Mouse (Mus musculus) heart, postnatal 4 days (tissue): ENCODE results near the gene Pde4d. TPM values are rescaled to one million over a fixed set of nuclear protein-coding genes. Genes with fewer than 3 reads are reported as not detected.

Source experiments
- DNase-seq: peaks from one replicate; pipeline ENCODE4 v3.0.0; 2021
- total RNA-seq, 2 experiments: library from RNA; stranded (reverse); gene quantifications; 2 replicates each; pipeline ENCODE4 v1.2.3; 2021

Pde4d gene
- total RNA-seq, 2 experiments from 2014 or later, result 57.1 to 61.1 TPM

DNA sequence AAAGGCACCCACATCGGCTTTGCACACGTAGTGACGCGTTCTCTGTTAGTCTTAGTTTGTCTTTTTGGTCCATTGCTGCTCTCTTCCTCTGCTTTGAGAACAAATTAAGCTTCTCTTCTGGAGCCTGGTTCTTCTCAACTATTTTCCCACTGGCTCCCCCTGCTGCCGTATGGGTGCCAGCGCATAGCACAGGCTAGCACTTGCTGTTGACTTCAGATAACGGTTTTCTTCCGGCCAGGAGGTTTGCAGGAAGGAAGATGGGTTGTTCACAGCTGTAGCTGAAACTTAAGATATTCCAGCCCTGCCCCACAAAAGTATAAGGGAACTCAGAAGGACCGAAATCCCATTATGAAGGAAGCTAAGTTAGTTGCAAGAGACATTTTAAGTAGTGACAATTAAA is 1457.9 kb downstream of the Pde4d start:
- peak; percentile 80 for DNase-seq

DNA sequence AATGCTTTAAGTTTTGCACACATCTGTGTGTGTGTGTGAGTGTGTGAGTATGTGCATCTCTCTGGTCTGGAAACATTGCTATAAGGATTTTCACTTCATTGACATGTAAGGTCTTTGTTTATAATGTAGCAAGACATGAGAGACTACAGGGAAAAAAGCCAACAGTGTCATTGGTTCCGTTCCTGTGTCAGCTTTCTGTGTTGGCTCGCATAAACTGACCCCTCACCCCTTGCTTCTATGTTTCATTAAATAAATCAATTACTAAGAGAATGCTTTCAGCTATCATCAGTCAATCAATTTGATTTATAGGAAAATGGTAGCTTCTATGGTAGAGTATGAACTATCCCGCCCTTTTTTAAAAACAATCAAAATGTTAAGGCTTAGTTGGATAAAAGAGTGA is 1458.6 kb downstream of the Pde4d start:
- DNase-seq, result no peak

DNA sequence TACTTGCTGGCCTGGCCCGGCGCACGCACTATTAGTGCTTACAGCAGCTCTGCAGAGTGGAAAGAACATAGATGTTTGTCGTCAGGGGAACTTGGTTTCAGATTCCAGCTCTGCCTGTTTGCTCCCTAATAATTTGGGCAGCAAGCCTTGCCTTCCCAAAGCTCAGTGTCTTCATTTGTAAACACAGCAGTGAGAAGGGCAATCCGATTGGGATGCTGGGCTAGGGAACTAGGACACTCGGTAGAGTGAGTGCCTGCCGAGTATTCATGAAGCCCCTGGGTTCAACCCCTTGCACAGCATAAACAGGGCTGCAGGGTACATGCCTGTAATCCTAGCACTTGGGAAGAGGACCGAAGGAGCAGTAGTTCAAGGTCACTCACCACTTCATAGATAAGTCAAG is 1459.4 kb downstream of the Pde4d start:
- no peak for DNase-seq

DNA sequence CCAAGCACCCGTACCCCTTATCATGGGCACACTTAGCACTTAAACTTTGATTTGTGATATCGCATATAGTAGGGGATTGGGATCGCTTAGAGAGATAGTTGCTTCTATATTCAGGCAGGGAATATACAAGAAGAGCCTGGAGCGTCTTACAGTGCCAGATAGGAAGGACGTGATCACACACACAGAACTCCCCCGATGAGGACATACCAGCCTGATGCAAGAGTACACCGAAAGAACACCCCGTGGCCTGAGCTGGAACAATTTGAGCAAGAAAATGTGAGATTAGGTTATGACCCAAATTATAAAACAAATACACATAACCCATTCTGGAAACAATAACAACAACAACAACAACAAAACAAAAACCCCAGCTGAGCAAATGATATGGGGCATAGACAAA is 1461.2 kb downstream of the Pde4d start:
- DNase-seq, result no peak

- no peak for DNase-seq
These were observed 1462.9 kb downstream of the Pde4d start for GRCm38 (mm10) chr13:109912635-109913034.

- DNase-seq, result no peak
These were observed 1464.5 kb downstream of the Pde4d start for GRCm38 (mm10) chr13:109914246-109914645.

GRCm38 (mm10) chr13:109914846-109915245 is 1465.1 kb downstream of the Pde4d start:
- no peak for DNase-seq

- no peak for DNase-seq
These were observed 1465.8 kb downstream of the Pde4d start for GRCm38 (mm10) chr13:109915501-109915900.

DNA sequence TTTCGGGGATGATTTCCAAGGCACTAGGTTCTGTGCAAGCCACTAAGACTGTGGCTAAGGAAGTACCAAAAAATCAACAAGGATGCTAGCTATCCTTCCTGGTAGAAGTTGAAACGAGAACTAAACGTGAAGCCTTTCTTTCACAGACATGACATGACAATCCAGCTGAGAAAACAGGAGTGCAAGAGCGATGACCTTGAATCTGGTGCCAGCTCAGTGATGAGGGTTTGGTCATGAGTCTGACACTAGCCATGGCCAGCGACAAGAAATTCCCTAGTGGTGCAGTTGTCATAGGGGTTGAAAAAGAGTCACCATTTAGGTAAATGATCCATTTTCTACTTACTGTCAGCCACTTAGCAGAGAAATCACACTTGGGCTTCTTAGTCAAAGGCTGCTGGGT is 1466.2 kb downstream of the Pde4d start:
- DNase-seq, result peak; percentile 51

GRCm38 (mm10) chr13:109917551-109917950 is 1467.8 kb downstream of the Pde4d start:
- DNase-seq, result no peak

DNA sequence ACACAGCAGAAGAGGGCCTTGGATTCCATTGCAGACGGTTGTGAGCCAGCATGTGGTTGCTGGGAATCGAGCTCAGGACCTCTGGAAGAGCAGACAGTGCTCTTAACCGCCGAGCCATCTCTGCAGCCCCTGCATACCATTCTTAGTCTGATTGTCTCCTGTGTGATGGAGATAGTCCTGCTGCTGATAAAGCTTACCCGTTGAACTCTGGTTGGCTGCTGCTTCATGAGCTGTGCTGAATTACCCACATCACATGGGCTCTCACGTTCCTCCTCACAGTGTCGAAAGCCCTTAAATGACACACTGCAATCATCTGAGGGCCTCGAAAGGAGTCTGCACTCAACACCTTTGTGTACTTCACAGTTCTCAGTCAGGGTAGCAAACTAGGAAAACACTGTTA is 1468.9 kb downstream of the Pde4d start:
- DNase-seq, result no peak

- DNase-seq, result no peak
These were observed 1470.5 kb downstream of the Pde4d start for GRCm38 (mm10) chr13:109920256-109920655.

DNA sequence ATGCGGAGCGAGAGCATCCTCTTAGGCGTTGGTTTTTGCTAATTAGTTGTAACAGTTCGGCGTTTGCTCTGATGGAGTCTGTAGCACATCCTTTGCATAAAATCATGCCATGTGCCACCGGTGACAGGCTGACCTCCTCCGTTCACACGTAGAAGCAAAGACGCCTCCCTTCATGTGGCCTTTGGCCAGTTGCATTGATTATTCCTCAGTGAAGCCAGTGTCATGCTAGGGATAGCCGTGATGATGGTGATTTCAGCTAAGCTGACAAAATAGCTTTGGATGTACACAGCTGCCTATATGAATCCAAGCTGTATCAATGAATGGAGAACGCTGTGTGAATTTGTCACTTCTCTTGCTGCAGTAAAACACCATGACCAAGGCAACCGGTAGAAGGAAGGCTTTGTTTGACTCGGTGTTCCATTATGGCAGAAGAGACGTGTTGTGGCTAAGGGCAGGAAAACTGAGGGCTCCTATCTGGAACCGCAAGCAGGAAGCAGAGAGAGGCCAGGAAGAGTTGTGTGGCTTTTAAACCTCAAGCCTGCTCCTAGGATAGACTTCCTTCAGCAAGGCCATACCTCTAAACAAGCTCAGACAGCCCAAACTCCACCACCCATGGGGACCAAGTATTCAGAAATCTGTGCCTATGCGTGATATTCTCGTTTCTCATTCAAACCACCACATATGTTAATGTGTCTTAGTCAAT is 1471.7 kb downstream of the Pde4d start:
- DNase-seq, result no peak

DNA sequence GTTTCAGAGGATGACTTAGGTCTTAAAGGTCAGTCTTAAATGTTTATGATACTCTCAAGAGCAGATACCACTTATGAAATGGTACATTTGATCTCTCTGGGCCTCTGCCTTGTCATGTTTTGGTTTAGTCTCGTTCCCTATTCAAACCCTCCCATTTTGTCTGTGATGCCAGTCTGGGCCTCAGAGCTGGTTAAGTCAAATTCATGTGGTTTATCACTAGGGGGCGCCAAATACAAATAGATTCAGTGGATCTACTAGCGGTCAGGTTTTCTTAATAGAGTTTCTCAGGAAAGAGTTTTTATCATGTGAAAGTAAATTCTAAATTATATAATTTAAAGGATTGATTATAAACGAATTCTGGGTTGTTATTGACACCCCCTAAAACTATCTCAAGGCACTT is 1472.5 kb downstream of the Pde4d start:
- peak; percentile 66 for DNase-seq

- DNase-seq, result no peak
These were observed 1473.0 kb downstream of the Pde4d start for GRCm38 (mm10) chr13:109922782-109923181.

- DNase-seq, result no peak
These were observed 1475.0 kb downstream of the Pde4d start for GRCm38 (mm10) chr13:109924771-109925170.

GRCm38 (mm10) chr13:109926277-109926920 is 1476.7 kb downstream of the Pde4d start:
- DNase-seq, result peak; percentile 55

- DNase-seq, result no peak
These were observed 1478.0 kb downstream of the Pde4d start for GRCm38 (mm10) chr13:109927782-109928181.

DNA sequence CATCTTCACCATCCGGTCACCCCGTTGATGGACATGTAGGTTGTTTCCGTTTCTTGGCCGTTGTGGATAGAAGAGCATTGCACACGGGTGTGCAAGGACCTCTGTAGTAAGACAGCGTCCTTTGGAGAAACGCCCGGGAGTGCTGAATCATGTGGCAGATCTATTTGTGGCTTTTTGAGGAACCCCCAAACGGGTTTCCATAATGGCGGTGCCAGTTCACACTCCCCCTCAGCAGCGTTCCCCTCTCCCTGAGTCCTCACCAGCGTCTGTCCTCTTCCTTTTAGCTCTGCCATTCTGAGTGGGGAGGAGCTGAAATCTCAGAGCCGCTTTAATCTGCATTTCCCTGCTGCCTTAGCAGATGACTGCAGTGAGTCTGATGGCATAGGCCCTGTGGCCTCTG is 1482.9 kb downstream of the Pde4d start:
- DNase-seq, result no peak

- DNase-seq, result no peak
These were observed 1483.8 kb downstream of the Pde4d start for GRCm38 (mm10) chr13:109933554-109933953.

DNA sequence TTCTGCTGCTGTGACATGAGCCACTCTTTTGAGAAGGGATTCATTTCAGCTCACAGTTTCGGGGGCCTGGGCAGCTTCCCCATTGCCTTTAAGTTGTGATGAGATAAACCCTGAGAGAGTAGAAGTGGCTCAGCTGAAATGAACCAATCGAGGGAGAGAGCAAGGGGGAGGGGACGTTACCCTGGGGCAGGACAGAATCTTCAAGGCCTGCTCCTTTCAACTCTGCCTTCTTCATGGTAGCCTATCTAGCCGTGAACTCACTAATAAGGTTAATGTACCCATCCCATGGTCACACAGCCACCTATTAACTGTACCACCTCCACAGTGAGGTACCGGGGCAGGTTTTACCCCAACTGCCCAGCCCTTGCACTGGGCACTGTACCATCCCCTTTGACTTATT is 1487.1 kb downstream of the Pde4d start:
- no peak for DNase-seq

DNA sequence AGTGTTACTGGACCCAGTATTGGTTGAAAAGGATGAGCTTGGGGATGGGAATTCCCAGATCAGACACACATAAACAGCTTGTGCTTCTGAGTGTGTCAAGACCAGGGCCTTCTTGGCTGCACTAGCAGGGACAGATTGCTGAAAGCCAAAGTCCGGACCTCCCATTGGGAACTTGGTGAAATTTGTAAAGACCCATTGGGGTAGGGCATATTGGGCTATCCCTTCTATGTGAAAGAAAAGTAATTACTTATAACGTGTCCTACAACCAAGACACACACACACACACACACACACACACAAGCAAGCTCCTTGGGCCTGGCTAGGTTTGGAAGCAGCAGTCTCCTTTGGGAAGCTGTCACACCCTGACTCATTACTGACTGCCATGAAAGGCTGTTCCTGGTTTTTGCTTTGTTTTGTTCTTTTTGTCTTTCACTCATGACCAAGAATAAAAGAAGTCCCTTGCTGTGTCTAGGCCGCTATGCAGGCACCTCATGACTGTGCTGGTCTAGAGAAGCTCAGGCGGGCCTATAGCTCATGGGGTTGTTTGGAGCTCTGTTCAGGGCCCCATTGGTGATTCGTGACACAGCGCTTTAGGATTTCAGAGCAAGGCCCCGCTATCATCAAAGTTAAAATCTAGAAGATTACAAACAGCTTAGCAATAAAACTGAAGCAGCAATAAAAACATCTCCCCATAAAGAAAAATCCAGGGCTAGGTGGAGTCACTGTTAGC is 1495.2 kb downstream of the Pde4d start:
- no peak for DNase-seq

DNA sequence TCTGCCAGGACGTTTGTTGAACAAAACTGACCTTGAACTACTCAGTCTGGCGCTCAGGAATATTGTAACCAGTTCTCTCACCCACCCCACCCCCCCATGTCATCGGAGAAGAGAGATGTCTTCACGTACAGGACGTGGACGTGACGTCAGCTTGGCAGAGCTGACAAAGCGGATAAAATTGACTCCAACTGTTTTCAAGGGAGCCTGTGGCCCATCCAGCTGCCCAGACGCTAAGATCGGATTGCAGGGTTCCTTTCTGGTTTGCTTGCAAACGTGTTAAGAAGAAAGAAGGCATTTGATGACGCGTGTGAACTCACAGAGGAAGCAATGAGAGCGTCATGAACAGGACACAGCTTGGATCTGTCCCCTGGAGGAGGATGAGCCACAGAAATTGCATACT is 1501.7 kb downstream of the Pde4d start:
- no peak for DNase-seq

- no peak for DNase-seq
These were observed 1504.4 kb downstream of the Pde4d start for GRCm38 (mm10) chr13:109954189-109954588.
